Mouse (Mus musculus) neural tube, embryonic 13.5 days (tissue): ENCODE measurements around the gene Atrip. TPM values are rescaled to one million over a fixed set of nuclear protein-coding genes. Genes with fewer than 3 reads are reported as not detected.
A peak's percentile ranks its signal among the peaks of the same experiment; 100 is the strongest.

Source experiments
- ATAC-seq: fragments of 200-750 bp; cut with Nextera tagmentation; 2 replicates; pipeline ENCODE4 v1.8.0; 2017; ENCODE audit warnings: low read depth, mild to moderate bottlenecking, moderate TSS enrichment, moderate library complexity
- H3K27ac ChIP-seq: fragments of 300-500 bp; sonication (generic); replicated peaks from 2 replicates; pipeline ENCODE4 v1.5.1; 2015; ENCODE audit warnings: moderate library complexity, mild to moderate bottlenecking, inconsistent platforms
- H3K27me3 ChIP-seq: fragments of 300-500 bp; sonication (generic); 2 replicates; pipeline ENCODE4 v1.6.1; 2015; ENCODE audit warnings: mild to moderate bottlenecking, inconsistent platforms
- H3K36me3 ChIP-seq: fragments of 300-500 bp; sonication (generic); 2 replicates; pipeline ENCODE4 v1.6.1; 2015; ENCODE audit warnings: mild to moderate bottlenecking, inconsistent platforms
- H3K4me1 ChIP-seq: fragments of 300-500 bp; sonication (generic); replicated peaks from 2 replicates; pipeline ENCODE4 v1.6.1; 2015; ENCODE audit warnings: inconsistent platforms
- H3K4me2 ChIP-seq: fragments of 300-500 bp; sonication (generic); 2 replicates; pipeline ENCODE4 v1.6.1; 2015; ENCODE audit warnings: inconsistent platforms, mild to moderate bottlenecking, moderate library complexity
- H3K4me3 ChIP-seq: fragments of 300-500 bp; sonication (generic); 2 replicates; pipeline ENCODE4 v1.5.1; 2015; ENCODE audit warnings: mild to moderate bottlenecking, inconsistent platforms
- H3K9ac ChIP-seq: fragments of 300-500 bp; sonication (generic); 2 replicates; pipeline ENCODE4 v1.6.1; 2015; ENCODE audit warnings: moderate library complexity, mild to moderate bottlenecking, inconsistent platforms
- H3K9me3 ChIP-seq: fragments of 300-500 bp; sonication (generic); 2 replicates; pipeline ENCODE4 v1.6.1; 2016; ENCODE audit warnings: inconsistent platforms
- WGBS: fragments of 180-500 bp; shearing (Covaris S2); methylation state at CpG from one replicate; pipeline ENCODE4 v1.1.7; 2015; 5-methylcytosine and 5-hydroxymethylcytosine counted together
- polyA plus RNA-seq: library from polyadenylated mRNA; unstranded; fragments of >200 nt; fragmentation: Nextera tagmentation; extraction: Ambion mirVana; gene quantifications from 2 replicates; pipeline ENCODE4 v1.2.1, GENCODE M21; 2015

The Atrip gene
- polyA plus RNA-seq, 1 experiment from 2014 or later = 29.5 TPM

- H3K4me3 ChIP-seq = no peak overlapping the region
- H3K4me1 ChIP-seq = peaks cover 16% of the 10 kb centered on the region
- H3K4me2 ChIP-seq = no peak overlapping the region
- no peak for ATAC-seq
- H3K27ac ChIP-seq = no peak overlapping the region
- H3K36me3 ChIP-seq = peaks cover 98% of the 10 kb centered on the region
- 93% methylated on average over 11 of the region's 11 CpGs for WGBS
- no peaks in the 10 kb centered on the region for H3K9me3 ChIP-seq
- H3K27me3 ChIP-seq = no peaks in the 10 kb centered on the region
- H3K9ac ChIP-seq = no peak overlapping the region
Measured at GRCm38 (mm10) chr9:109110240-109110639, 36.3 kb upstream of the Atrip start.

GRCm38 (mm10) chr9:109107341-109107740 lies 33.4 kb upstream of the Atrip start:
- Histone ChIP-seq H3K4me1 (peaks cover 37% of the 10 kb centered on the region), H3K9me3 (no peaks in the 10 kb centered on the region), H3K9ac (0 out of 2 replicates have a peak overlapping the region, but pooled peaks have one; percentile 39), H3K27ac (no peak overlapping the region), H3K4me2 (no peak overlapping the region), H3K4me3 (no peak overlapping the region), H3K36me3 (peaks cover 96% of the 10 kb centered on the region), H3K27me3 (no peaks in the 10 kb centered on the region)
- no peak for ATAC-seq
- 30% methylated on average over 3 of the region's 6 CpGs for WGBS

- ATAC-seq = no peak
- H3K4me2 ChIP-seq = no peak overlapping the region
- H3K4me1 ChIP-seq = peaks cover 50% of the 10 kb centered on the region
- H3K9ac ChIP-seq = no peak overlapping the region
- H3K36me3 ChIP-seq = peaks cover 93% of the 10 kb centered on the region
- no peaks in the 10 kb centered on the region for H3K27me3 ChIP-seq
- no peak overlapping the region for H3K4me3 ChIP-seq
- no peak overlapping the region for H3K27ac ChIP-seq
- WGBS = 95% methylated on average over 12 of the region's 12 CpGs
- H3K9me3 ChIP-seq = no peaks in the 10 kb centered on the region
Measured at GRCm38 (mm10) chr9:109105648-109106047, 31.7 kb upstream of the Atrip start.

- Histone ChIP-seq H3K4me2 (no peak overlapping the region), H3K9ac (no peak overlapping the region; the same call in 1 of the 2 replicates), H3K36me3 (peaks cover 93% of the 10 kb centered on the region), H3K27me3 (no peaks in the 10 kb centered on the region), H3K4me1 (peaks cover 56% of the 10 kb centered on the region), H3K4me3 (no peak overlapping the region), H3K9me3 (no peaks in the 10 kb centered on the region), H3K27ac (peak overlapping the region; percentile 33; the same call in 1 of the 2 replicates)
- 0 out of 2 replicates have a peak, but pooled peaks have one; percentile 11 for ATAC-seq
- 71% methylated on average over 12 of the region's 12 CpGs for WGBS
Measured at GRCm38 (mm10) chr9:109105011-109105410, 31.1 kb upstream of the Atrip start.

- Histone ChIP-seq H3K9ac (no peak overlapping the region), H3K4me1 (peaks cover 66% of the 10 kb centered on the region), H3K9me3 (no peaks in the 10 kb centered on the region), H3K36me3 (peaks cover 93% of the 10 kb centered on the region), H3K27ac (0 out of 2 replicates have a peak overlapping the region, but pooled peaks have one; percentile 33), H3K27me3 (no peaks in the 10 kb centered on the region), H3K4me2 (no peak overlapping the region), H3K4me3 (no peak overlapping the region)
- ATAC-seq = no peak
- WGBS = 82% methylated on average over 9 of the region's 9 CpGs
Measured at GRCm38 (mm10) chr9:109104083-109104482, 30.2 kb upstream of the Atrip start.

- ATAC-seq = no peak
- 79% methylated on average over 7 of the region's 7 CpGs for WGBS
- H3K4me1 ChIP-seq = peaks cover 74% of the 10 kb centered on the region
Measured at GRCm38 (mm10) chr9:109103250-109103649, 29.3 kb upstream of the Atrip start.

GRCm38 (mm10) chr9:109102541-109102940 lies 28.6 kb upstream of the Atrip start:
- peaks cover 77% of the 10 kb centered on the region for H3K36me3 ChIP-seq
- H3K27ac ChIP-seq = no peak overlapping the region
- no peaks in the 10 kb centered on the region for H3K27me3 ChIP-seq
- WGBS = 92% methylated on average over 3 of the region's 3 CpGs
- peaks cover 81% of the 10 kb centered on the region for H3K4me1 ChIP-seq
- H3K9ac ChIP-seq = no peak overlapping the region
- no peak for ATAC-seq
- H3K4me2 ChIP-seq = no peak overlapping the region
- no peak overlapping the region for H3K4me3 ChIP-seq
- H3K9me3 ChIP-seq = no peaks in the 10 kb centered on the region

More at GRCm38 (mm10) chr9:109103250-109103649, 29.3 kb upstream of the Atrip start:
- peaks cover 84% of the 10 kb centered on the region for H3K36me3 ChIP-seq
- H3K9me3 ChIP-seq = no peaks in the 10 kb centered on the region
- no peak overlapping the region for H3K9ac ChIP-seq
- H3K27ac ChIP-seq = no peak overlapping the region
- no peaks in the 10 kb centered on the region for H3K27me3 ChIP-seq
- H3K4me2 ChIP-seq = no peak overlapping the region
- H3K4me3 ChIP-seq = no peak overlapping the region

- no peak for ATAC-seq
- H3K27ac ChIP-seq = no peak overlapping the region
- peaks cover 83% of the 10 kb centered on the region for H3K4me1 ChIP-seq
- no peak overlapping the region for H3K4me3 ChIP-seq
- H3K36me3 ChIP-seq = peaks cover 74% of the 10 kb centered on the region
- 94% methylated on average over 5 of the region's 5 CpGs for WGBS
- no peak overlapping the region for H3K9ac ChIP-seq
- H3K4me2 ChIP-seq = no peak overlapping the region
- no peaks in the 10 kb centered on the region for H3K9me3 ChIP-seq
- H3K27me3 ChIP-seq = no peaks in the 10 kb centered on the region
Measured at GRCm38 (mm10) chr9:109101933-109102445, 28.1 kb upstream of the Atrip start.

GRCm38 (mm10) chr9:109100307-109100928 lies 26.5 kb upstream of the Atrip start:
- peaks cover 58% of the 10 kb centered on the region for H3K36me3 ChIP-seq
- ATAC-seq = no peak
- H3K4me3 ChIP-seq = no peak overlapping the region
- H3K27me3 ChIP-seq = no peaks in the 10 kb centered on the region
- no peaks in the 10 kb centered on the region for H3K9me3 ChIP-seq
- H3K9ac ChIP-seq = 0 out of 2 replicates have a peak overlapping the region, but pooled peaks have one; percentile 95
- H3K4me1 ChIP-seq = peaks cover 79% of the 10 kb centered on the region
- H3K27ac ChIP-seq = no peak overlapping the region
- WGBS = 86% methylated on average over 20 of the region's 20 CpGs
- H3K4me2 ChIP-seq = no peak overlapping the region

GRCm38 (mm10) chr9:109098969-109099368 lies 25.0 kb upstream of the Atrip start:
- WGBS = 44% methylated on average over 5 of the region's 6 CpGs
- H3K4me3 ChIP-seq = peak overlapping the region; percentile 63
- peak overlapping the region; percentile 95 for H3K9ac ChIP-seq
- peaks cover 73% of the 10 kb centered on the region for H3K4me1 ChIP-seq
- ATAC-seq = no peak
- H3K4me2 ChIP-seq = peak overlapping the region; percentile 97
- peak overlapping the region; percentile 100 for H3K27ac ChIP-seq
- no peaks in the 10 kb centered on the region for H3K27me3 ChIP-seq
- peaks cover 45% of the 10 kb centered on the region for H3K36me3 ChIP-seq
- H3K9me3 ChIP-seq = no peaks in the 10 kb centered on the region

GRCm38 (mm10) chr9:109098366-109098765 lies 24.4 kb upstream of the Atrip start:
- H3K4me1 ChIP-seq = peaks cover 73% of the 10 kb centered on the region
- WGBS = 80% methylated on average over 8 of the region's 8 CpGs
- no peak for ATAC-seq
- H3K4me3 ChIP-seq = peak overlapping the region; percentile 63
- peak overlapping the region; percentile 95 for H3K9ac ChIP-seq
- no peaks in the 10 kb centered on the region for H3K27me3 ChIP-seq
- peaks cover 39% of the 10 kb centered on the region for H3K36me3 ChIP-seq
- peak overlapping the region; percentile 97 for H3K4me2 ChIP-seq
- no peaks in the 10 kb centered on the region for H3K9me3 ChIP-seq
- H3K27ac ChIP-seq = peak overlapping the region; percentile 100

- H3K4me2 ChIP-seq = peak overlapping the region; percentile 97
- WGBS = 45% methylated on average over 5 of the region's 5 CpGs
- peaks cover 73% of the 10 kb centered on the region for H3K4me1 ChIP-seq
- peaks cover 34% of the 10 kb centered on the region for H3K36me3 ChIP-seq
- peak overlapping the region; percentile 100 for H3K27ac ChIP-seq
- peak overlapping the region; percentile 63 for H3K4me3 ChIP-seq
- ATAC-seq = peak; percentile 9; the same call in 1 of the 2 replicates
- H3K9me3 ChIP-seq = no peaks in the 10 kb centered on the region
- H3K9ac ChIP-seq = peak overlapping the region; percentile 95
- no peaks in the 10 kb centered on the region for H3K27me3 ChIP-seq
Measured at GRCm38 (mm10) chr9:109097831-109098230, 23.9 kb upstream of the Atrip start.
